Mouse (Mus musculus) WW6 (cell line): ENCODE data around the gene Rbl1.

Experiments used
- DNase-seq: peaks from one replicate; pipeline ENCODE4 v3.0.0-alpha.2; 2013; ENCODE audit warnings: low read depth, low spot score

Gene Rbl1

GRCm38 (mm10) chr2:157133769-157134478, 70.4 kb downstream of the Rbl1 start:
- DNase-seq, result no peak

GRCm38 (mm10) chr2:157132686-157133540, 71.4 kb downstream of the Rbl1 start:
- no peak for DNase-seq

DNA sequence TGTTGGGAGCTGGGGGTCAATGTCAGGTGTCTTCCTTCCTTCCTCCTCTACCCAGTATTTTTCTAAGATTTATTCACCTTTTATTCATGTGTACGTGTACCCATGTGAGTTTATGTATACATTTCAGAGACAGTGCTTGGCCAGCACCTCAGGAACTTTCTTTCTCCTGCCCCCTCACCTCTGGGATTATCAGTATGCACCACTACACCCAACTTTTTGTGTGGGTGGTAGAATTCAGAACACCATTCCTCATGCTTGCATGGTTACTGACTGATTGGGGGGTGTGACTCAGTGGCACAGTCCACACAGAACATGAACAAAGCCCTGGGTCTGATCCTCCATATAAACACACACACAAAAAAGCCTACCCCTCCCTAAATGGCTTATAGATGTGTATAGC, 72.2 kb downstream of the Rbl1 start:
- no peak for DNase-seq

GRCm38 (mm10) chr2:157130813-157131514, 73.4 kb downstream of the Rbl1 start:
- no peak for DNase-seq

- no peak for DNase-seq
Observed at GRCm38 (mm10) chr2:157129601-157130164, 74.7 kb downstream of the Rbl1 start.

DNA sequence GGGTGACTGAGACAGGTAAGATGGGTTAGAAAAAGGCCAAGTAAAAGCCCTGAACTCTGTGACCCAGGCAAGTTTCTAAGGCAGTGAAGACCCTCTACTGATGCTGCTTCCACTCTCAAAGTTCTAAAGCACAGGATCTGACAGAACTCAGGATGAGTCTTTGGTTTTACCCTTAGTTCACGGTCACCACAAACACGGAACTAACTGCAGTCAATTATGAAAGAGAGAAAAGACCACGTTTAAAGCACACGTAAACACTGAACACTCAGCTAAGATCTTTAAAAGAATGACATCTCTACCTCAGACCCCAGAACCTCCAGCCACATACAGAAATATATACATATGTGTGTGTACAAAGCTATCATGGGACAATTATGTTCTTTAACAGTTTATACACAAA, 75.2 kb downstream of the Rbl1 start:
- no peak for DNase-seq

DNA sequence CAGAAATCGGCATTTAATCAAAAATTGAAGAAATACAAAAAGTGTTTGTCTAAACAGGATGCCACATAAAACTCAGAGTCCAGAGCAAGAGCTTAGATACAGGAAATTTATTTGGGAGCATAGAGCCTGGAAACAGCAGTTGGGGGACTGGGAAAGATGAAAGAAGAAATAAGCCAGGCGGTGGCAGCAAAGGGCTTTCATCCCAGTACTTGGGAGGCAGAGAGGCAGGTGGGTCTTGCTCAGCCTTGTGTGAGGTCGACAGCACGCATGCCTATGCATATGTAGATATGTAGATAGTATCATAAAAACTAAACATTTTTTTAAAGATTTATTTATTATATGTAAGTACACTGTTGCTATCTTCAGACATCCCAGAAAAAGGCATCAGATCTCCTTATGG, 76.3 kb downstream of the Rbl1 start:
- no peak for DNase-seq

DNA sequence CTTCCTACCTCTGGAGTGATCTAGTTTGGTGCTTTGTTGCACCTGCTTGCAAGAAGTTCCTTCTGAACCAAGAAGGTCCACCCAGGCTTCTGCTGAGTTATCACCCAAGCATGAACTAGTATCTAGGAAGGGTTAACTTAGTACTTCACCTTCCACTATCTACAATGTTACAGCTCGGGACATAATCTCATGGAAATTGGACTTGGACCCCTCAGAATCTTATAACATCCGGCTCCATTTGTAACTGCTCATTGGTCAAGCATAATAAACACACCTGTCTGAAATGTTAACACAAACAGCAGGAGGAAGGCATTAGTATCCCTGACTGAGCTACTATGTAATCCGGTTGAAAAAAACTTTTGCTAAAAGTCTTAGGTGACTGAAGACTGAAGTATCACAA, 77.0 kb downstream of the Rbl1 start:
- DNase-seq, result no peak

GRCm38 (mm10) chr2:157125246-157125645, 79.1 kb downstream of the Rbl1 start:
- no peak for DNase-seq

DNA sequence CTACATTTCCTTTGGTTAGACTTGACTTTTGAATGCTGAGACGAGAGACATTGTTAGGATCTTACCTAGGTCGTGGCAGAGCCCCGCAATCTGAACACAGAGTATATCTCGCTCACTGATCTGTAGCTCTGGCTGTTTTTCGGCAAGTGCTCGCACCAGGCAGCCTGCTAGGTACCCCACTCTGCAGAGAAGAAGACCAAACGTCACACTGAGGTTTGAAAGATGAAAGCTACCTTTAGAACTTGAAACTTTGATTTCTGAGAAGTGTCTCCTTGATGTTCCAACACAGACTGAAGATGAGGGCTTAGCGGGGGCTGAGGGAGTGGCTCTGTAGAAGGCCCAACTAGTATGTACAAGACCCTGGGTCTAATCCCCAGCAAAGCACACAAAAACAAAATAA, 82.6 kb downstream of the Rbl1 start:
- DNase-seq, result no peak

GRCm38 (mm10) chr2:157119075-157119474, 85.3 kb downstream of the Rbl1 start:
- no peak for DNase-seq

GRCm38 (mm10) chr2:157118556-157118955, 85.8 kb downstream of the Rbl1 start:
- no peak for DNase-seq

DNA sequence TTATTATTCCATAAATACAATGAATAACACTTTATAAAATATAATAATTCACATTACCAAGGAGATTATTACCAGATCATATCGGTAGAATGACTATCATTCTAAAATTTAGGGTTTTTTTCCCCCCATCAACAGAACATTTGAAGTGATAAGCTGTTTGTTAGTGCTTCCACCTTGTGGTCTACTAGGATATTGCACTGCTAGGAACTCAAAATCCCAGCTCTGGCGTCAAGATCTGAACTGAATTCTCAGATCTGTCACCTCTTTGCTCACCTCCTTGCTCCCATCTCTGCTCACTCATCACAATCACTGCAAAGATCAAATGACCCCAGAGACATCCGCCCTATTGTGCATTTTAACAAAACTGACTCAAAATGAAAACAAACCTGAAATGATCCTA, 87.4 kb downstream of the Rbl1 start:
- no peak for DNase-seq

DNA sequence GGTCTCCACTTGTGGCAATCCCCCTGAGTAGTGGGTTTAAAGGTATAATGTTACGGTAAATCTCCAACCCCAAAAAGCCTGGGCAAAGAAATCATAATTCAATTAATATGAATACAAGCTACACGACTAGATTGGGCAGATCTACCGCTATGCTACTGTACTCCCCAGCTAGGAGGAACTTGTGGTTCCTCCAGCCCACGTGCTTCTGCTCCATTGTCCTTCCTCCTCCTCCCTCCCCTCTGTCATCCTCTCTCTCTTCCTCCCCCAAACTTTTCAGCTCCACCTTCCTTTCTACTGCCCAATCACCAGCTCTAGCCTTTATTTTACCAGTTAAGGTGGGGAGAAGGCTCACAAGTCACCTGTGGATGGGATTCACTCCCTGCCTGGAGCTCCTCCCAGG, 96.1 kb downstream of the Rbl1 start:
- DNase-seq, result no peak

GRCm38 (mm10) chr2:157104454-157104853, 99.9 kb downstream of the Rbl1 start:
- no peak for DNase-seq

- no peak for DNase-seq
Observed at GRCm38 (mm10) chr2:157102256-157102655, 102.1 kb downstream of the Rbl1 start.

DNA sequence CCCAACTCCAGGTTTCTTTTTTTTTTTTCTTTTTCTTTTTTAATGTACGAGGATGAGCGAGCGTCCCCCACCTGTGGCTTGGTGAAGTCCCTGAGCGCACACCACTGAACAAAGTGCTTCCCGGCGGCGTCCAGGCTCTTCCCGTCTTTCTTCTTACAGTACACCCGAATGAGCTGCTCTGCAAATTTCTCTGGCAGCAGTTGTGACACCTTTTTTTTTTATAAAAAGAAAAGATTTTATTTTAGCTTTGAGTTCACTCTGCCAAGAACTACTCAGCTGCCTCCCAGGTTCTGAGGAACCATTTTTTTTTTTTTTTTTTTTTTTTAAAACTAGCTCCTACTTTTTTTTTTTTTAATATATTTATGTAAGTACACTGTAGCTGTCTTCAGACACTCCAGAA, 102.7 kb downstream of the Rbl1 start:
- no peak for DNase-seq

DNA sequence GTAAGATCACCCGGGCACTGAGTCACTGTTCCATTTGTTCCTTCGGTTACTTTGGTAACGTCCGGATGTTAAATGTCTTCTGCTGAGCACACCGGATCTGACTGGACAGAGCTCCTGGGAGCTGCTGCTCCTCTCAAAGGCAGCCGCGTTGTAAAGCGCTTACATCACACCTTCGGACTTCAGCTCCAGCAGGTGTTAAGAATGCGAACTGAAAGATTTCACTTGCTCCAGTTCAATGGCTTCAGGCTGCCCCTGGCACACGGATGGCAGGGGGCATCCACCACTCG, 104.1 kb downstream of the Rbl1 start:
- DNase-seq, result no peak

DNA sequence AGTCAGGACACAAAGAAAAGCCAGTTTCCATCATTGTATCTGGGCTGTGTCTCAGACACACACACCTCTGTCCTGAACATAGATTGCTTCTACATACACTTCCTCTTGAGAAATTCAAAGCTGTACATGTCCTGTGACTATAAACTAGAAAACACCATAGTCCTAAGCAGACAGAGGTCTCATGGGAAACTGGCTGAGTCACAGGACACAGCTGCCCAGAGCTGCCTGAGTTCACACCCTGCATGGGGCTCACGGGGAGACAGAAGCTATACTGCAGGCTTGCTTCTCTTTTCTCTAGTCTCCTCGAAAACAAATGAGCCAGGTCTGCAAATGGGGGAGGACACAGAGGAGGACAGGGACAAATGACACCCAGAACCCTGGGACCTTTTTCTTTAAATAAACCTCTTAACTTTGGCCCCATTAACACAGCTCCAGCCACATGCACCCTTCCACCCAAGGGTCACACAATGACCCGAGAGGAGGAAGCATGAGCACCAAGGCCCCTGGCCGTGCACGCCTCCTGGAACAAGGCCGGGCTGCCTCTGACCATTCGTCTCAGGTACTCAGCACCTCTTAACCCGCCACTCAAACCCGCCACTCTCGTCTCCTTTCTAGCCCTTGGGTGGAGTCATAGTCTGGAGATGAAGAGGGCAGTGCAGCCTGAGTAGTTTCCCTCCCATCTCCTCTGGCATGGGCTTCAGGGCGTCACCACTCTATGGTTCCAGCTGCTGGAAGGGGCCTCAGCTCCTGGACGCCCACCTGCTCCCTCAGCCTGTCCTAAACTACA, 104.6 kb downstream of the Rbl1 start:
- no peak for DNase-seq
